8 mouse cellular contexts compared by ENCODE assay signal in genomic region chr16:30790036-30790435, GRCm38 (mm10).
A peak's percentile ranks its signal among the peaks of the same experiment; 100 is the strongest.
DNase-seq lines count a peak whose midpoint lies in the region; ATAC-seq and TF ChIP-seq lines count a peak whose summit lies in the region.

No protein-coding gene starts in this region.

- H3K36me3 ChIP-seq in heart, embryonic 10.5 days = no peaks in the 10 kb centered on the region
- H3K36me3 ChIP-seq in kidney, embryonic 14.5 days (ENCODE audit: control insufficient read depth, insufficient read depth, low read length) = no peaks in the 10 kb centered on the region
- H3K36me3 ChIP-seq in lung, embryonic 15.5 days = no peaks in the 10 kb centered on the region

- no peak overlapping the region for H3K4me2 ChIP-seq in kidney, embryonic 14.5 days (replicated peaks; ENCODE audit: low read depth, low read length)
- peak overlapping the region; percentile 32 for H3K4me2 ChIP-seq in lung, embryonic 15.5 days

- peak; percentile 50 to 51 for DNase-seq in right cerebral cortex, postnatal 10 days (ENCODE audit: low spot score in 2 of 2)
- no peak for DNase-seq in right cerebral cortex, adult 2 months (ENCODE audit: low spot score in 2 of 2)
- DNase-seq in heart, embryonic 10.5 days (ENCODE audit: low spot score) = peak; percentile 75
- no peak for DNase-seq in left cerebral cortex, adult 2 months (ENCODE audit: extremely low spot score in 1 of 2, low spot score in 2 of 2)
- DNase-seq in ovary, postnatal 14 days (ENCODE audit: low spot score) = no peak
- DNase-seq in spleen, postnatal 10 days (ENCODE audit: low spot score in 2 of 2) = no peak

- H3K9me3 ChIP-seq in heart, embryonic 10.5 days = no peaks in the 10 kb centered on the region
- no peaks in the 10 kb centered on the region for H3K9me3 ChIP-seq in kidney, embryonic 14.5 days (ENCODE audit: control insufficient read depth, low read length)
- H3K9me3 ChIP-seq in lung, embryonic 15.5 days = no peaks in the 10 kb centered on the region

- TF ChIP-seq CTCF in left cerebral cortex, adult 2 months (IDR thresholded peaks at IDR 0.05) = no peak

- H3K27ac ChIP-seq in heart, embryonic 10.5 days = peak overlapping the region; percentile 92
- peak overlapping the region; percentile 76; the same call in 1 of the 2 replicates for H3K27ac ChIP-seq in kidney, embryonic 14.5 days (ENCODE audit: low read depth, low read length)
- peak overlapping the region; percentile 97 for H3K27ac ChIP-seq in lung, embryonic 15.5 days
- H3K27ac ChIP-seq in left cerebral cortex, adult 2 months = no peak overlapping the region

- WGBS in heart, embryonic 10.5 days = 32% methylated on average over 3 of the region's 3 CpGs
- 44% methylated on average over 3 of the region's 3 CpGs for WGBS in kidney, embryonic 14.5 days
- WGBS in lung, embryonic 15.5 days = 6% methylated on average over 3 of the region's 3 CpGs

- H3K27me3 ChIP-seq in heart, embryonic 10.5 days (ENCODE audit: insufficient read depth, poor library complexity, severe bottlenecking) = no peaks in the 10 kb centered on the region
- H3K27me3 ChIP-seq in kidney, embryonic 14.5 days (ENCODE audit: control insufficient read depth, insufficient read depth, low read length) = no peaks in the 10 kb centered on the region
- H3K27me3 ChIP-seq in lung, embryonic 15.5 days = no peaks in the 10 kb centered on the region

- intact Hi-C loops in left cerebral cortex, adult 2 months (cut with DNase I) = no loop called here

- ATAC-seq in kidney, embryonic 14.5 days (ENCODE audit: low FRiP score, low TSS enrichment) = no peak
- ATAC-seq in lung, embryonic 15.5 days (ENCODE audit: borderline replicate concordance, extremely low read depth, low FRiP score, low TSS enrichment) = peak; percentile 86

- no peak overlapping the region for H3K9ac ChIP-seq in kidney, embryonic 14.5 days (ENCODE audit: low read depth, low read length)
- peak overlapping the region; percentile 26; the same call in 1 of the 2 replicates for H3K9ac ChIP-seq in lung, embryonic 15.5 days

- H3K4me3 ChIP-seq in heart, embryonic 10.5 days = peak overlapping the region; percentile 36
- no peak overlapping the region for H3K4me3 ChIP-seq in kidney, embryonic 14.5 days (ENCODE audit: low read length)
- no peak overlapping the region for H3K4me3 ChIP-seq in lung, embryonic 15.5 days
- no peak overlapping the region for H3K4me3 ChIP-seq in left cerebral cortex, adult 2 months

- H3K4me1 ChIP-seq in heart, embryonic 10.5 days = peaks cover 72% of the 10 kb centered on the region
- peaks cover 22% of the 10 kb centered on the region for H3K4me1 ChIP-seq in kidney, embryonic 14.5 days (ENCODE audit: control insufficient read depth, insufficient read depth, low read length)
- peaks cover 58% of the 10 kb centered on the region for H3K4me1 ChIP-seq in lung, embryonic 15.5 days

Comparison
In these comparisons a context has a peak if more than half of its experiments do, and no peak if none do; other contexts are left out.
1. DNase-seq: peak in right cerebral cortex, postnatal 10 days (2 of 2) and heart, embryonic 10.5 days (single experiment); none in right cerebral cortex, adult 2 months (0 of 2), left cerebral cortex, adult 2 months (0 of 2), ovary, postnatal 14 days (single experiment) and spleen, postnatal 10 days (0 of 2).